Mouse (Mus musculus) liver, adult 2 months (tissue): ENCODE results near the gene Ccr5. TPM values are rescaled to one million over a fixed set of nuclear protein-coding genes. Genes with fewer than 3 reads are reported as not detected.

Source experiments
- DNase-seq: peaks from one replicate; pipeline ENCODE4 v3.0.0-alpha.2; 2011; ENCODE audit warnings: low read depth, low spot score; ENCODE audit errors: extremely low read depth
- H3K27ac ChIP-seq: fragments of 200-500 bp; replicated peaks from 2 replicates; pipeline ENCODE4 v1.5.1; 2012; ENCODE audit warnings: low read depth, mild to moderate bottlenecking, control low read depth, inconsistent platforms, low read length; ENCODE audit not compliant: insufficient read depth
- H3K27me3 ChIP-seq: fragments of 200-500 bp; 2 replicates; pipeline ENCODE4 v1.6.1; 2012; ENCODE audit warnings: mild to moderate bottlenecking, moderate library complexity, low read length, inconsistent platforms; ENCODE audit not compliant: control insufficient read depth, insufficient read depth
- H3K36me3 ChIP-seq: fragments of 200-500 bp; 2 replicates; pipeline ENCODE4 v1.6.1; 2012; ENCODE audit warnings: low read length, inconsistent platforms; ENCODE audit not compliant: control insufficient read depth, insufficient read depth
- H3K4me1 ChIP-seq: fragments of 200-500 bp; 2 replicates; pipeline ENCODE4 v1.6.1; 2011; ENCODE audit warnings: low read length; ENCODE audit not compliant: control insufficient read depth, insufficient read depth
- H3K4me3 ChIP-seq: fragments of 200-500 bp; 2 replicates; pipeline ENCODE4 v1.5.1; 2011; ENCODE audit warnings: low read depth, mild to moderate bottlenecking, control low read depth, low read length, moderate library complexity; ENCODE audit not compliant: insufficient read depth
- H3K79me2 ChIP-seq: fragments of 200-500 bp; 2 replicates; pipeline ENCODE4 v1.6.1; 2012; ENCODE audit warnings: inconsistent platforms, mild to moderate bottlenecking, low read length, moderate library complexity; ENCODE audit not compliant: control insufficient read depth, insufficient read depth
- H3K9ac ChIP-seq: fragments of 200-500 bp; 2 replicates; pipeline ENCODE4 v1.6.1; 2012; ENCODE audit warnings: low read depth, mild to moderate bottlenecking, control low read depth, inconsistent platforms, low read length
- CTCF ChIP-seq: fragments of 200-500 bp; IDR thresholded peaks from 2 replicates; pipeline ENCODE4 v1.5.1; 2011; ENCODE audit warnings: low read depth, low read length, control low read depth
- polyA plus RNA-seq: library from polyadenylated mRNA; depleted of rRNA; stranded (reverse); fragments of >200 nt; gene quantifications from 2 replicates; pipeline ENCODE4 v1.2.3, GENCODE M21; 2012; rRNA removed
- total RNA-seq: library from RNA; depleted of rRNA; stranded (reverse); fragments of >200 nt; gene quantifications from 2 replicates; pipeline ENCODE4 v1.2.3, GENCODE M21; 2014; rRNA removed

Ccr5 gene
- total and polyA plus RNA-seq, 2 experiments: 2.0 to 2.2 TPM

- Histone ChIP-seq H3K36me3 (no peaks in the 10 kb centered on the region), H3K4me3 (no peak overlapping the region), H3K79me2 (no peaks in the 10 kb centered on the region), H3K27me3 (no peaks in the 10 kb centered on the region), H3K27ac (no peak overlapping the region), H3K9ac (no peak overlapping the region), H3K4me1 (no peaks in the 10 kb centered on the region)
- TF ChIP-seq CTCF: no peak
- no peak for DNase-seq
These were observed 25.0 kb downstream of the Ccr5 start for GRCm38 (mm10) chr9:124146307-124146706.

Other genes with a start within 250 kb of the Ccr5 start
- under 0.01 and 0.20 TPM in 2 replicates for gene Ccr1, start 152.9 kb upstream of the Ccr5 start, total RNA-seq
- 0.04 TPM in 1 of 2 replicates, not detected in the other for gene Ccr1, start 152.9 kb upstream of the Ccr5 start, polyA plus RNA-seq
- not detected in 2 replicates for gene Ccr1l1, start 143.1 kb upstream of the Ccr5 start, total RNA-seq
- gene Ccr1l1, start 143.1 kb upstream of the Ccr5 start, polyA plus RNA-seq: 0.12 TPM in 1 of 2 replicates, not detected in the other
- 0.13 and 0.18 TPM in 2 replicates for gene Ccr3, start 99.6 kb upstream of the Ccr5 start, total RNA-seq
- gene Ccr3, start 99.6 kb upstream of the Ccr5 start, polyA plus RNA-seq: 0.04 and 0.17 TPM in 2 replicates
- 1.2 and 1.7 TPM in 2 replicates for gene Ccr2, start 19.6 kb upstream of the Ccr5 start, total RNA-seq
- gene Ccr2, start 19.6 kb upstream of the Ccr5 start, polyA plus RNA-seq: 0.40 and 0.43 TPM in 2 replicates
- gene 2010315B03Rik, start 191.2 kb downstream of the Ccr5 start, total RNA-seq: 23.2 and 27.5 TPM in 2 replicates
- gene 2010315B03Rik, start 191.2 kb downstream of the Ccr5 start, polyA plus RNA-seq: 3.6 and 4.2 TPM in 2 replicates